Mouse (Mus musculus) olfactory bulb, adult 2 months (tissue): ENCODE measurements around the gene Cebpg.

Experiments used
- CTCF ChIP-seq: fragments of 200-500 bp; IDR thresholded peaks from 2 replicates; pipeline ENCODE4 v1.5.1; 2012; ENCODE audit warnings: low read depth, mild to moderate bottlenecking, low read length, moderate library complexity; ENCODE audit not compliant: insufficient read depth
- POLR2A ChIP-seq: fragments of 200-500 bp; IDR thresholded peaks from 2 replicates; pipeline ENCODE4 v1.6.1; 2012; ENCODE audit warnings: mild to moderate bottlenecking, low read depth, low read length, moderate library complexity; ENCODE audit not compliant: insufficient read depth

GRCm38 (mm10) chr7:35021365-35021764, 35.0 kb downstream of the Cebpg start:
- no peak for TF ChIP-seq CTCF
- no peak for TF ChIP-seq POLR2A
